Mouse (Mus musculus) heart, postnatal 25 days (tissue): ENCODE results near the gene Gsn. TPM values are rescaled to one million over a fixed set of nuclear protein-coding genes. Genes with fewer than 3 reads are reported as not detected.

Experiments used
- DNase-seq: peaks from one replicate; pipeline ENCODE4 v3.0.0; 2022; ENCODE audit warnings: low spot score
- intact Hi-C: fragments of 180-260 bp; cut with DNase I; formaldehyde crosslinking; loops from one replicate; pipeline ENCODE4 v1.15.1; 2025
- total RNA-seq, 2 experiments: library from RNA; stranded (reverse); gene quantifications; 2 replicates each; pipeline ENCODE4 v1.2.3; 2021

Gene Gsn
- total RNA-seq, 2 experiments from 2014 or later, result 860 to 960 TPM

DNA sequence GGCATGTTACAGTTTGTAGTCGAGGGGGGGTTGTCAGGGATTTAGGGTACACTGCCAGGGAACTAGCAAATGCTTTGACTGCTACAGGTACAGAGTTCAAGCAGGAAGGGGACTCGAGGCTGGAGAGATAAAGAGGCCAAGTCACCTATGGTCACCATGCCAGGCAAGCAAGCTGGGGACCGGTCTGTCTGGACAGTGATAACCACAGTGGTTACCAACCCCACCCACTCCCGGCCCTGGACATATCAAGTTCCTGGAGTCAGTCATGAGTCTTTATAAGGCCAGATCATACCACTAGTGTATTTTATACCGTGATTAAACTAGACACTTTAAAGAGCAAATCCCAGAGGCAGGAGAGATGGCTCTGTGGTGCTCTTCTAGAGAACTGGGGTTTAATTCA, 8.4 kb upstream of the Gsn start:
- intact Hi-C loops, result no loop called here
- DNase-seq, result no peak

DNA sequence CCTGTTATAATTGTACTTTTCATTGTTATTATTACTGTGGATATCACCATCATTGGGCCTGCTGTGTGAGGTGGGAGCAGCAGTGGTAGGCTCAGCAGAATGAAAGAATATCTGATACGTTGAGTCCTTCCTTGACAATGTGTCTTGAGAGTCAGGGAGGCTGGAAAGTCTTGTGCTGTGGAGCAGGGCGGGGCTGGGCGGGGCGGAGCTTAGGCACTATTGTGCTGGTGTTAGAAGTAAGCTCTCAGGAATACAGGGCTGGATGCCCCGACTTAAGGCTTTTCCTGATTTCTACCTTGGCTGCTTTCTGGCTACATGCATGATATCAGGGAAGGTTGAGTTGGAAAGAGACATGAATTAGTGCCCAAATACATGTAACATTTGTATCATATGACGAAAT, 3.4 kb upstream of the Gsn start:
- DNase-seq, result no peak
- intact Hi-C loops, result no loop called here

DNA sequence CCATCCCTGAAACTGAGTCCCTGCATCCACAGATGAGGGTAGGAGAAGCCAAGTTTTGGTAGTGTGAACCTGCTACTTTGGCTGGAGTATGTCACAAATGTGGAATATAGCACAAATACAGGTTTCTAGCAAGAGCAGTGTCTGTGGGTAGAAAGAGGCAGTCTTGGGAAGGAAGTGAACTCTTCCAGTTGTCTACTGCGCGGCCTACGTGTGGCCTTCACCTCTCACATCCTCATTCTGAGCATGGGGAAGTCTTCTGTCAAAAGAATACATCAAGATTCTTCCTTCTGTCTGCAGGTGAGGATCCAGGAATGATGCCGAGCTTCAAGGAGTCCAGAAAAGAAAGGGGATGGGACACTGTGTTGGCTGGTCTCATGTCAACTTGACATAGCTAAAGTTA, 2.4 kb upstream of the Gsn start:
- intact Hi-C loops, result no loop called here
- DNase-seq, result no peak

DNA sequence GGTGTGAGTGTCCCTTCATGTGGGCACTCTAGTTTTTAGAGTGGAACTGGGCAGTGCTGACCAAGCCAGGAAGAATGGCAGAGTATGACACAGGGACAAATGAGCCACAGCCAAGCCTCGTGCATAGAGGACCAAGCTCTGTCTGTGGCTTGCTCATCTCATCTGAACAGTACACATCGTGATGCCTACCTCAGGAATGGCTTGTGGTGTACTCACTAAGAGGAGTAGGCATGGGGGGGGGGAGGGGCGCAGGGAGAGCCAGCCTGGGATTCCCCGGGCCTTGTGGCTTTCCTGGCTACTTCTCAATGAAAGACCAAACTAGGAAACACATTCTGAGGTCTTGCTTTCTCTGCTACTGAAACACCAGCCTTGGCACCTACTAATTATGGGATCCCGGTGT, 1.2 kb upstream of the Gsn start:
- no peak for DNase-seq
- intact Hi-C loops, result no loop called here

GRCm38 (mm10) chr2:35255462-35255861, 718 bp upstream of the Gsn start:
- DNase-seq, result no peak
- intact Hi-C loops, result no loop called here

DNA sequence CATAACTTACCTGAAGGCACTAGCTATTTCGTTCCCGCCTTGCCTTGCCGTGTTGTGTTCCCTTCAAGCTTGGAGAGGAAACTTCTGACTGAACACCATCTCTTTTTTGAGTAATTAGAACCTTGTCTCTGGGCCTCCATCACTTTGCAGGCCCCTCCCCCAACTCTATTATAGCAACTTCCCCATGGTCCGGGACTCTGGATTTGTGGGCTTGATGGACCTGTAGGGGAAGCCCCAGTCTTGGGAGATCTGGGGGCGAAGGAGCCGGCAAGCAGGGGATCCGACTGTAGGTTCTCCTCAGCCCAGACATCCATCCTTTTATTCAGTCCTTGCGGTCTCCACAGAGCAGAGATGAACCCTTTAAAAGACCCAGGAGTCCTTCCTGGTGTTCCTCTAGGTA, 752 bp downstream of the Gsn start:
- intact Hi-C loops, result no loop called here
- no peak for DNase-seq

DNA sequence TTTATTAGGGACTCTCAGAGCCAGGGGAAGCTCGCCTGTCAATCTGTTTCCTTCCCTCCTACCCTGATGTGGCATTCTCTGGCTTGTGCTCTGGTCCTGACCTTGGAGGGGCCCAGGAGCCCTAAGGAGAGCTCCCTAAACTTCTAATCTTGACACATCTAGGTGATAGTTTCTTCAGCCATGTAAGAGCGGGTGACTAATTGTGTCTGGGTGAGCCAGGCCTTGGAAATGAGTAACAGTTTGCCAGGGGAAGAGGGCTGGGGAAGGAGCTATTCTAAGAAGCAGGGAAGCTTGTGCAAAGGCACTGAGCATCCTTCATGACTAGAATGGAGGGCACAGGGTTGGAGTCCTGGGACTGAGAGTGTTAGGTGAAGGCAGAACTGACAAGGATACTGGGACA, 1.7 kb downstream of the Gsn start:
- no peak for DNase-seq
- intact Hi-C loops, result no loop called here

DNA sequence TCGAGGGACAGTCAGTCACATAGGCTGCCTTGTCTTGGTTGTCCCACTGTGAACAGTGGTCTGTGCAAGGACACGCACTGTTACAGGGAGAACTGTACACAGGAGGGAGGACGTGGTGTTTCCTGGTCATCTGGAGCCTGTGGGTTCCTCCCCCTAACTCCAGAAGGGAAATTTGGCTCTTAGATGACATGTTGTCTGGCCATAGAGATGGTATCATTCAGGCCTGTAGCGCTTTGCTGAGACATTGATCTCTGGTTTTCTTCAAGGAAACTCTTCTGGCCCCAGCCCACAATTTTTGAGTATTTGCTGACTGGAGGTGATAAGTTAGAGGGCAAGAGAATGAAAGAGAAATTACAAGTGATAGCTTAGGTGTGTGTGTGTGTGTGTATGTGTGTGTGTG, 2.4 kb downstream of the Gsn start:
- intact Hi-C loops, result no loop called here
- DNase-seq, result no peak

DNA sequence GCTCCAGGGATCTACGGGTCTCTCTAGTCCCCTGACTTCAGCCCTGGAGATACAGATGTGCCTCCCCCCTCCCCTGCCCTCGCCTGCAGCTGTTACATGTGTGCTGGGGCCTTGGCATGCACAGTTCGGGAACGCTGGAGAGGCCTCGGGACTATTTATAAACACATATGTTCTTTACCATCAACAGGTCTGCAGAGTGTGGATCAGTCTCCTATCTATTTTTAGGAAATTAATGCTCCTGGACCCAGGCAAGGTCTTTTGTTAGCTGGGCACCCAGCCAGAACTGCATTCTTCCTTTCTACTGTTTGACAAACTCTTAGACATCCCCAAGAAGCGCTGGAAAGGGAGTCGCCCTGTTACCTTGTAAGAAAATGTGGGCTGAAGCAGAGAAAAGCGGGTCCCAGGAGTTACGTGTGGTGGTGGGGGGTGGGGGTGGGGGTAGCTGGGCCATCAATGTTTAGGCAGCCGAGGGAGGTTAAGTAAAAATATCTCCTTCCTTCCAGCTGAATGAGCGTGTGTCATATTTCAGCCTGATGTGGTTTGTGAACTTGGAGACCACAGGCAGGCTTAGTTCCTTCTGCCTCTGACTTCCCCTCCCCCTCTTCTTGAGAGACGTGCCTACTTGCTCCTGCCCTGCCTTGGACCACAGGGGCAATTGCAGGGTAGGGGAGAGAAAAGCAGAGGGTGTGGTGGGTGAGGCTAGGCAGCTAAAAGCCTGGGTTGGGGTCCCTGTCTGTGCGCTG, 3.3 kb downstream of the Gsn start:
- no peak for DNase-seq
- intact Hi-C loops, result no loop called here

GRCm38 (mm10) chr2:35260291-35260690, 4.1 kb downstream of the Gsn start:
- no peak for DNase-seq
- intact Hi-C loops, result no loop called here

DNA sequence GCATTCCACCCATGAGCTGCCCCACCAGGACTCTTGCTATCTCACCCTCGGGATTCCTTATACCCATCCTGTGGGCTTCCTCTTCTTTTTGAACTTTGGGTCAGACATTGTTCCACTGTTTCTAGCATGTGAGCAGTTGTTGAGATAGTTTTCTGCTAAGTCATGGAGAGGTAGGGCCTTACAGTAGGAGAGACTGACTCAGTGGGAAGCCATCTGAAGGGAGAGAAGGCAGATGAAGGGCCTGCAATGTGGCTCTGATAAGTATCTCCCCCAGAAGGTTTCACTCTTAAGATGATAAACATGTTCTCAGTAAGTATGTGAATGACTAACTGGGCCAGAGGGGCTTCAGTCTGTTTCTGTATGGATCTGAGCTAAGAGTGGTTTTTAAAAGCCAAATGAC, 7.9 kb downstream of the Gsn start:
- DNase-seq, result no peak
- intact Hi-C loops, result loop anchor here (2.0 kb wide), 1 partner anchor 27 kb away; no protein-coding TSS in a partner anchor

DNA sequence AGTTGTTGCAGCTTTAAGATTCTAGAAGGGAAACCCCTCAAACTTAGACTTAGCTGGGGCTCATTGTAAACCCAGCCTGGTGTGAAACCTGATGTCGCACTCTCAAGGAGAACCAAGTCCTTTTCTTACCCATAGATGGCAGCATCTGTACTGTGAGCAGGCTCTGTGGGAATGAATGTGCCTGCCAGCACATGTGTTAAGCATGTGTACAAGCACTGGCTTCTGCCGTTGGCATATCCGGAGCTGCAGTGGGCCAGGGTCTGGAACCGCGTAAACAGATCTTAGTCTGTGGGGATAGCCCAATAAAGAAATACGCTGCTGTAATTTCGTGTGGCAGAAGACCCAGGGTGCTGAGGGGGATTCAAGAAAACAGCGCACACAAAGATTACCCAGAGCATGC, 9.1 kb downstream of the Gsn start:
- DNase-seq, result no peak
- intact Hi-C loops, result loop anchor here (2.0 kb wide), 1 partner anchor 26 kb away; no protein-coding TSS in a partner anchor

- intact Hi-C loops, result loop anchor here (2.0 kb wide), 1 partner anchor 25 kb away; no protein-coding TSS in a partner anchor
- DNase-seq, result no peak
Measured at GRCm38 (mm10) chr2:35265775-35266174, 9.6 kb downstream of the Gsn start.

DNA sequence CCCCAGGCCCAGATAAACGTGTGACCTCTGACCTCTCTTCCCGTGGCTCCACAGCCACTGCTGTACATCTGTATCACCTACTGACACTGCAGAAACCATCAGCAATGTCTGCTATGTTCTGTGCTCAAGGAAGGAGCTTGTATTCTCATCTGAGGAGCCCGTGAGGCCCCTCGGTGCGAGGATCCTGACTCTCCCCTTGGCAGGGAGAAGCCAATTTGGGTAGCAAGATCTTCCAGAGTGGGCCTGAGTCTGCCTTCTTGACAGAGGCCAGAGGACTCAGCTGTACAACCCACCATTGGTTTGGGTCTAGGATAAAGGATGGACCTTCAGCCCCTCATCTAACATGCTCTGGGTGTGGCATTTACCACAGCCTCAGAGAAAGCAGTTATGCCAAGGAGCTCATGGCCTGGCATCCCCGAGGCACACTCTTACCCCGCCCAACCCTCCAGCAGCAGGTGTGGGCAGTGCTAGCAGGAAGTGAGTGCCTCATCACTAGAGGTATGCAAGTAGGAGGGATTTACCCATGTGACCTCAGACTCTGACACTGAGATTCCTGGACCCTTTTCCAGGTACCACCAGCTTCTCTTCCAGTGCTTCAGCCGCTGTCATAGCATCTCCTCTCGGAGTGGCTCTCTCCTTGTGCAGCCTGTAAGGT, 10.2 kb downstream of the Gsn start:
- DNase-seq, result no peak
- intact Hi-C loops, result no loop called here

DNA sequence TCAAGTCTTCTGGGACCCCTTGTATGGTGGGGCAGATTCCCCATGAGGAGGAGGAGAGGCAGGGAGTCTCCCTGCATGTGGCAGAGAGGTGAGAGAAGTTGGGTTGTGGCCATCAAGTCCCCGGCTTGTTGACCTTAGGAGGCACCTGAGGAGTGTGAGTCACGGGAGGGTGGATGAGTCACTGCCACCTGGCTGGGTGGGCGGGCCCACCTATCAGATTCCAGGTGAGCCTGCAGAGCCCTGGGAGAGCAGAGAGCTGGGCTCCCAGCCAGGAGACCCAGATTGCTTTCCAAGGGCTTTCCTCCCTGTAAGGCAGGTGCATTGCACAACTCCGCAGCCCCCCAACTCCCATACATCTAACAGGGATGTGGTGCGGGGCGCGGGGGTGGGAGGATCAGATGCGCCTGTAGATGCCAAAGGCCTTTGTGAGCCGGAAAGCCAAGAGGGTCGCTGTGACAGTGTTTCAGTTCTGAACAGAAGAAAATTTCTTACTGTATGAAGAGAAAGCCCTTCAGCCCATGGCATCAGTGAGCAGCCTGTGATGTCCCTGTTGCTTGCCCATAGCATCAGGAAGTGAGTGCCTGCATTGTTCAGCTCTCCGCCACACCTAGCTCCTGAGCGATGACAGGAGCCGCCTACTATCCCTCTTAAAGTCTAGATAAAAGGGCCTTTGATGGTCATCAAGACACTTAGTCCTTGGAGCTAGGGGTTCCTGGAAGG, 11.1 kb downstream of the Gsn start:
- intact Hi-C loops, result no loop called here
- no peak for DNase-seq

DNA sequence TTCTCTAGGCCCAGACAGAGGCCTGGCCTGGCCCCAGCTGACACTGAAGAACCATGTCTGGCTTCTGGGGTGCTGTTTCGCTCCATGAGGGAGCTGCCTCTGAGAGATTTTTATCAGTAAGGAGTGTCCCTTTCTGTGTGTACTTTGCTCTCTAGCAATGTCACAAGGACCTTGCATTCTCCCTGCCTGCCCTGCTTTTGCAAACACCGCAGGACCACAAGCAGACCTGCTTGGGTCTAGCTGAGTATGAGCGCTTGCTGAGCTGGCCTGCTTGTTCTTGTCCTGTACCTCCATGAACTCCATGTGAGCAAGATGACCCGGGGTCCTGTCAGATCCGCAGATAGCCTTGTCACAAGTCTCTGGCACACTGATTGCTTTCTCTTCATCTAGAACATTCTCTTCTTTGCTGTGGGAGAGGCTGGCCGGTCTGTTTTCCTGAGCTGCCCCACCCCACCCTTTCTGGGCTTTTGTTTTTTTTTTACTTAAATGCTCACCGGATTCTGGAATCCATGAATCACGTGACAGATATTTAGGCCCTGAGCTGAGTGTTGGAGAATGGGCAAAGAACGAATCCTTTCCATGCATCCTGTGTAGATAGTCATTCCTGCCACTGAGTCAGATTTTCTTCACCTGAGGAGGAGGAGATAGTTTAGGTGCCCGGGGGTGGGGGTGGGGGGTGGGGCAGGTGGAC, 11.8 kb downstream of the Gsn start:
- no peak for DNase-seq
- intact Hi-C loops, result no loop called here

DNA sequence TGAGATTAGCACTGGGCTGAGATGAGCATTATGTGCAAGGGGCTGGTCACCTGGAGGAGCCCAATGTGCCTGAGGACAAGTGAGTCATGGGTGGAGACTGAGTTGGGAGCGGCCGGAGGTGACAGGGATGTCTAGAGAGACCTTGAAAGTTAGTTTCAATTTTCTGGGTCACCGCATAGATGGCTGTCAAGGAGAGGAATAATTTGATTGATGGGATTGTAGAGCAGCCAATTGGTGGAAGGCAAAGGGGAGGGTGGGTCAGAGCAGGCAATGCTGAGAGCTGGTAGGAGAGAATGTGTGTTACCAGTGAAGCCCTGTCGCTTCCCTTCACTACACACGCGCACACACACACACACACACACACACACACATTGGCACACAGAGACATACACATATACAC, 13.0 kb downstream of the Gsn start:
- intact Hi-C loops, result no loop called here
- no peak for DNase-seq

GRCm38 (mm10) chr2:35269716-35270260, 13.6 kb downstream of the Gsn start:
- intact Hi-C loops, result loop anchor here (1.0 kb wide), 1 partner anchor 55 kb away; no protein-coding TSS in a partner anchor
- DNase-seq, result no peak

- intact Hi-C loops, result loop anchor here (1.0 kb wide), 1 partner anchor 56 kb away; no protein-coding TSS in a partner anchor
- no peak for DNase-seq
Measured at GRCm38 (mm10) chr2:35270531-35270984, 14.4 kb downstream of the Gsn start.

- intact Hi-C loops, result no loop called here
- DNase-seq, result peak; percentile 62
Measured at GRCm38 (mm10) chr2:35271817-35272216, 15.6 kb downstream of the Gsn start.
